10 mouse cellular contexts compared by ENCODE assay signal in the genomic region with DNA sequence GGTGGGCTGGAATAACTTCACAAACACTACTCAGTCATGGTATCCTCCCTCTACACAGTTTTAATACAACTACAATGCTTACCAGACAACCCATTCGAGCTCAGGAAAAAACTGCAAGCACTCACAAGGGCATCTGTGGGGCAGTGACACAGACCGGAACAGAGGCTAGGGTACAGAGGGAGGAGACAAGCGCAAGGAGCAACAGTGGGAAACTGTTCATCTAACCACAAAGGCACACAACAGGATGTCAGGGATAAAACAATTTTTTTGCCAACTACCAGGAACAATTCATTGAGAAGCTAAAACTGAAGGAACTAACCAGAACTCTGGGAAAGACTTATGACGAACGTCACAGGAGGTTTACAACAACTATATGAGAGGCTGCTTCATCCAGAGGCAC. TPM values are rescaled to one million over a fixed set of nuclear protein-coding genes. Genes with fewer than 3 reads are reported as not detected.
DNase-seq lines count a peak whose midpoint lies in the region; TF ChIP-seq lines count a peak whose summit lies in the region.
"Had no signal": no experiment of that assay in that cellular context is flagged by ENCODE, and none has a peak within 500 bp of the region (broad histone marks: within the 10 kb centered on the region; RNA-seq: fewer than 3 reads in every experiment).

No protein-coding gene starts in this region.

- TF ChIP-seq POLR2A in liver, adult 2 months (IDR thresholded peaks at IDR 0.05; ENCODE audit: extremely low read depth, insufficient read depth, low read length): no peak

- no peaks in the 10 kb centered on the region for H3K27me3 ChIP-seq in liver, adult 2 months (ENCODE audit: control insufficient read depth, insufficient read depth, low read length)

- H3K79me2 ChIP-seq in liver, adult 2 months (ENCODE audit: control insufficient read depth, insufficient read depth, low read length): no peaks in the 10 kb centered on the region
- H3K79me2 ChIP-seq in macrophage (ENCODE audit: inconsistent target): no peaks in the 10 kb centered on the region

- peak overlapping the region; percentile 5; the same call in 1 of the 2 replicates for H3K27ac ChIP-seq in liver, adult 2 months (replicated peaks; ENCODE audit: insufficient read depth, low read depth, low read length)
- H3K27ac ChIP-seq in macrophage: 0 out of 2 replicates have a peak overlapping the region, but pooled peaks have one; percentile 1

- TF ChIP-seq CTCF in liver, adult 2 months (IDR thresholded peaks at IDR 0.05; ENCODE audit: low read depth, low read length): no peak

- H3K4me1 ChIP-seq in liver, adult 2 months (ENCODE audit: control insufficient read depth, insufficient read depth, low read length): no peaks in the 10 kb centered on the region

- no peak overlapping the region for H3K4me3 ChIP-seq in liver, adult 2 months (ENCODE audit: insufficient read depth, low read depth, low read length)
- H3K4me3 ChIP-seq in macrophage (ENCODE audit: inconsistent target): no peak overlapping the region

- H3K9ac ChIP-seq in liver, adult 2 months (ENCODE audit: low read depth, low read length): no peak overlapping the region
- H3K9ac ChIP-seq: forebrain, postnatal 0 days had no signal

- H3K36me3 ChIP-seq in liver, adult 2 months (ENCODE audit: control insufficient read depth, insufficient read depth, low read length): no peaks in the 10 kb centered on the region
- no peaks in the 10 kb centered on the region for H3K36me3 ChIP-seq in macrophage (ENCODE audit: inconsistent target)

- DNase-seq in heart, adult 8-10 months (ENCODE audit: low spot score): peak; percentile 36
- DNase-seq in heart, postnatal 4 days: no peak
- DNase-seq in liver, adult 2 months (ENCODE audit: extremely low read depth, low read depth, low spot score): peak; percentile 6
- no peak for DNase-seq in liver
- peak; percentile 38 for DNase-seq in kidney, postnatal 10 days
- DNase-seq in cerebellum, postnatal 4 days (ENCODE audit: low spot score in 2 of 2): no peak
- DNase-seq in gastrocnemius, postnatal 4 days (ENCODE audit: low spot score in 2 of 2): no peak
- DNase-seq: cerebellum, postnatal 36 days; forebrain, postnatal 0 days had no signal

- WGBS in liver, adult 2 months: 69% methylated on average over 5 of the region's 5 CpGs
- WGBS in macrophage (ENCODE audit: missing documents): 9% methylated on average over 5 of the region's 5 CpGs

RNA-seq across cellular contexts. Expression of gene Usp54, which starts 22.7 kb away (rescaled TPM):
- total RNA-seq in heart, adult 8-10 months (2022): 10 to 100 TPM; 11.3 to 26.0 (median 18.6) TPM
- total RNA-seq in heart, postnatal 4 days (2021): 10 to 100 TPM; 15.2 to 15.4 TPM
- 2.9 and 3.0 TPM in 2 replicates for total RNA-seq in liver, adult 2 months (2014; rRNA removed)
- polyA plus RNA-seq in liver, adult 2 months (2012; rRNA removed): 1.0 and 1.3 TPM in 2 replicates
- total RNA-seq in macrophage (2018; cell fraction: chromatin; rRNA removed): 10 to 100 TPM in 21 of 26 experiments, 1 to 10 TPM in 5; 8.4 to 19.6 (median 12.2) TPM
- 1 to 10 TPM; 1.9 to 3.8 (median 2.7) TPM for total RNA-seq in macrophage (2018; cell fraction: cytosol; rRNA removed)
- 10 to 100 TPM in 6 of 26 experiments, 1 to 10 TPM in 20; 3.9 to 13.7 (median 7.6) TPM for total RNA-seq in macrophage (2018; cell fraction: nucleus; rRNA removed)
- 2.2 to 2.9 TPM (median 2.5 TPM) in 3 replicates for polyA plus RNA-seq in macrophage (2018)
- 10 to 100 TPM; 12.6 to 14.3 TPM for total RNA-seq in gastrocnemius, postnatal 4 days (2021)

RNA-seq across cellular contexts. Expression of gene Myoz1, which starts 38.1 kb away (rescaled TPM):
- total RNA-seq in heart, adult 8-10 months (2022): 1 to 10 TPM; 1.1 to 1.6 (median 1.4) TPM
- total RNA-seq in heart, postnatal 4 days (2021): 1 to 10 TPM; 5.6 to 7.5 TPM
- 0.46 TPM in 1 of 2 replicates, not detected in the other for total RNA-seq in liver, adult 2 months (2014; rRNA removed)
- polyA plus RNA-seq in liver, adult 2 months (2012; rRNA removed): not detected in 2 replicates
- total RNA-seq in macrophage (2018; cell fraction: chromatin; rRNA removed): under 1 TPM in 1 of 26 experiments, not detected in 25; 0.79 TPM
- total RNA-seq in macrophage (2018; cell fraction: cytosol; rRNA removed): 1 to 10 TPM in 5 of 26 experiments, under 1 TPM in 21; 0.29 to 1.3 (median 0.71) TPM
- total RNA-seq in macrophage (2018; cell fraction: nucleus; rRNA removed): 1 to 10 TPM in 4 of 26 experiments, under 1 TPM in 6, not detected in 16; 0.40 to 3.1 (median 0.87) TPM
- 0.37 to 1.8 TPM (median 0.59 TPM) in 3 replicates for polyA plus RNA-seq in macrophage (2018)
- total RNA-seq in gastrocnemius, postnatal 4 days (2021): 1,000 to 10,000 TPM; 1,287 to 1,360 TPM

RNA-seq across cellular contexts. Expression of gene Synpo2l, which starts 49.9 kb away (rescaled TPM):
- total RNA-seq in heart, adult 8-10 months (2022): 100 to 1,000 TPM; 120 to 148 (median 126) TPM
- total RNA-seq in heart, postnatal 4 days (2021): 100 to 1,000 TPM; 230 to 272 TPM
- 0.09 TPM in 1 of 2 replicates, not detected in the other for total RNA-seq in liver, adult 2 months (2014; rRNA removed)
- 0.10 TPM in 1 of 2 replicates, not detected in the other for polyA plus RNA-seq in liver, adult 2 months (2012; rRNA removed)
- under 1 TPM in 2 of 26 experiments, not detected in 24; 0.24 to 0.27 TPM for total RNA-seq in macrophage (2018; cell fraction: chromatin; rRNA removed)
- under 1 TPM in 12 of 26 experiments, not detected in 14; 0.03 to 0.06 (median 0.04) TPM for total RNA-seq in macrophage (2018; cell fraction: cytosol; rRNA removed)
- total RNA-seq in macrophage (2018; cell fraction: nucleus; rRNA removed): under 1 TPM in 2 of 26 experiments, not detected in 24; 0.14 to 0.37 TPM
- not detected in 3 replicates for polyA plus RNA-seq in macrophage (2018)
- 100 to 1,000 TPM; 274 to 291 TPM for total RNA-seq in gastrocnemius, postnatal 4 days (2021)

RNA-seq across cellular contexts. Expression of gene Sec24c, which starts 55.9 kb away (rescaled TPM):
- 100 to 1,000 TPM in 3 of 4 experiments, 10 to 100 TPM in 1; 97.9 to 110 (median 103) TPM for total RNA-seq in heart, adult 8-10 months (2022)
- total RNA-seq in heart, postnatal 4 days (2021): 100 to 1,000 TPM in 1 of 2 experiments, 10 to 100 TPM in 1; 96.3 to 110 TPM
- total RNA-seq in liver, adult 2 months (2014; rRNA removed): 52.7 and 57.8 TPM in 2 replicates
- polyA plus RNA-seq in liver, adult 2 months (2012; rRNA removed): 127 and 183 TPM in 2 replicates
- 100 to 1,000 TPM; 142 to 235 (median 175) TPM for total RNA-seq in macrophage (2018; cell fraction: chromatin; rRNA removed)
- total RNA-seq in macrophage (2018; cell fraction: cytosol; rRNA removed): 10 to 100 TPM; 51.1 to 71.1 (median 61.4) TPM
- total RNA-seq in macrophage (2018; cell fraction: nucleus; rRNA removed): 100 to 1,000 TPM in 10 of 26 experiments, 10 to 100 TPM in 16; 76.3 to 122 (median 96.9) TPM
- polyA plus RNA-seq in macrophage (2018): 43.0 to 56.3 TPM (median 51.3 TPM) in 3 replicates
- total RNA-seq in gastrocnemius, postnatal 4 days (2021): 10 to 100 TPM; 95.4 to 97.9 TPM

Comparison
In these comparisons a context has a peak if more than half of its experiments do, and no peak if none do; other contexts are left out.
1. DNase-seq: peak in heart, adult 8-10 months (single experiment), liver, adult 2 months (single experiment) and kidney, postnatal 10 days (single experiment); none in heart, postnatal 4 days (single experiment), liver (single experiment), cerebellum, postnatal 4 days (0 of 2) and gastrocnemius, postnatal 4 days (0 of 2).
2. RNA of gene Myoz1, which starts 38.1 kb away (total RNA-seq): 1,287 to 1,360 TPM in gastrocnemius, postnatal 4 days; 5.6 to 7.5 TPM in heart, postnatal 4 days, 1.1 to 1.6 TPM in heart, adult 8-10 months and 0.46 TPM in liver, adult 2 months; every median in the first group is over 100 times any median in the second.
3. RNA of gene Synpo2l, which starts 49.9 kb away (total RNA-seq): 274 to 291 TPM in gastrocnemius, postnatal 4 days, 230 to 272 TPM in heart, postnatal 4 days and 120 to 148 TPM in heart, adult 8-10 months; 0.09 TPM in liver, adult 2 months; every median in the first group is over 100 times any median in the second.